Mouse (Mus musculus): ENCODE measurements around the gene Nme8. TPM values are rescaled to one million over a fixed set of nuclear protein-coding genes. Genes with fewer than 3 reads are reported as not detected.

Nme8 gene
- polyA plus RNA-seq, 1 experiment, result not detected

GRCm38 (mm10) chr13:19674601-19675000, 23.0 kb downstream of the Nme8 start:
- H3K27me3 ChIP-seq (ENCODE audit: control insufficient read depth, insufficient read depth, low read length), result no peaks in the 10 kb centered on the region
- no peak for TF ChIP-seq POLR2A (IDR thresholded peaks at IDR 0.05; ENCODE audit: borderline replicate concordance, insufficient read depth, low read length)
- no peak for TF ChIP-seq CTCF (IDR thresholded peaks at IDR 0.05; ENCODE audit: borderline replicate concordance, insufficient read depth, low read depth, low read length)
- no peaks in the 10 kb centered on the region for H3K4me1 ChIP-seq (ENCODE audit: control insufficient read depth, insufficient read depth, low read length)
- DNase-seq, result no peak
- no peak overlapping the region for H3K27ac ChIP-seq (ENCODE audit: insufficient read depth, low read length)
- no peak overlapping the region for H3K4me3 ChIP-seq (replicated peaks; ENCODE audit: insufficient read depth, low read depth, low read length)

GRCm38 (mm10) chr13:19674025-19674424, 23.6 kb downstream of the Nme8 start:
- no peak for DNase-seq
- no peak overlapping the region for H3K27ac ChIP-seq (ENCODE audit: insufficient read depth, low read length)
- no peaks in the 10 kb centered on the region for H3K4me1 ChIP-seq (ENCODE audit: control insufficient read depth, insufficient read depth, low read length)
- no peak overlapping the region for H3K4me3 ChIP-seq (replicated peaks; ENCODE audit: insufficient read depth, low read depth, low read length)
- TF ChIP-seq POLR2A (IDR thresholded peaks at IDR 0.05; ENCODE audit: borderline replicate concordance, insufficient read depth, low read length) (no peak), CTCF (IDR thresholded peaks at IDR 0.05; ENCODE audit: borderline replicate concordance, insufficient read depth, low read depth, low read length) (no peak)
- H3K27me3 ChIP-seq (ENCODE audit: control insufficient read depth, insufficient read depth, low read length), result no peaks in the 10 kb centered on the region
- WGBS, result 52% methylated on average over 3 of the region's 3 CpGs

DNA sequence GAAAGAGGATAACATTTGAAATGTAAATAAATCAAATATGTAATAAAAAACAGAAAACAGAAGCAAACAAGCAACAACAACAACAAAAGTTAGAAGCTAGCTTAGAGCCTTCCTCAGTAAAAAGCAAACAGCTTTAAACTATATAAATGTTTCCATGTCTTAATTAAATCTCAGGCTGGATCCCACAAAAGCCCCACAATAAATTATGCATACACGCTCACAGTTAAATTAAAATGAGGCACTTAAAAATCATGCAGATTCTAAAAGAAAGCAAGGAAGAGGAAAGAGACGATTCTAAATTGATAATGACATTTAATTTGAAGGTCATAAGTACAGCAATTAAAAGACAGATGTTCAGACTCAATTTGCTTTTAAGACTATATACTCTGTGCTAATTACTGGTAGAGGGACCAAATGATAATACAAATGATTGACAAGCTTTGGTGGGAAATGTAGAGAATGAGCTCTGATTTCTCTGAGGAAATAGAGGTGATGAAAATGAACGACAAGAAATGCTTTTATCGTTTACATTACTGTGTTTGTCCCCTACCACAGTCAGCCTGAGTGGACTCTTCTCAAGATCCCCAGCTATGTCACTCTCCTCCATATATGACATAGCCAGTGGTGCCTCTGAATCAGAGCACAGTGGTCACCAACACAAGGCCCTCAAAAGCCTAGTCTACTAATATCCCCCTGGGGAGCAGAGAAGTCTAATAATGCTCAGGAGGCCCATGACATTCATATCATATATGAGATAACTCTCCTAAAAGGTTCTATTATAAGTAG, 29.0 kb downstream of the Nme8 start:
- no peaks in the 10 kb centered on the region for H3K4me1 ChIP-seq (ENCODE audit: control insufficient read depth, insufficient read depth, low read length)
- WGBS, result 80% methylated on average over 4 of the region's 4 CpGs
- no peak for DNase-seq
- H3K4me3 ChIP-seq (replicated peaks; ENCODE audit: insufficient read depth, low read depth, low read length), result no peak overlapping the region
- no peaks in the 10 kb centered on the region for H3K27me3 ChIP-seq (ENCODE audit: control insufficient read depth, insufficient read depth, low read length)
- no peak for TF ChIP-seq POLR2A (IDR thresholded peaks at IDR 0.05; ENCODE audit: borderline replicate concordance, insufficient read depth, low read length)
- no peak for TF ChIP-seq CTCF (IDR thresholded peaks at IDR 0.05; ENCODE audit: borderline replicate concordance, insufficient read depth, low read depth, low read length)
- H3K27ac ChIP-seq (ENCODE audit: insufficient read depth, low read length), result no peak overlapping the region

DNA sequence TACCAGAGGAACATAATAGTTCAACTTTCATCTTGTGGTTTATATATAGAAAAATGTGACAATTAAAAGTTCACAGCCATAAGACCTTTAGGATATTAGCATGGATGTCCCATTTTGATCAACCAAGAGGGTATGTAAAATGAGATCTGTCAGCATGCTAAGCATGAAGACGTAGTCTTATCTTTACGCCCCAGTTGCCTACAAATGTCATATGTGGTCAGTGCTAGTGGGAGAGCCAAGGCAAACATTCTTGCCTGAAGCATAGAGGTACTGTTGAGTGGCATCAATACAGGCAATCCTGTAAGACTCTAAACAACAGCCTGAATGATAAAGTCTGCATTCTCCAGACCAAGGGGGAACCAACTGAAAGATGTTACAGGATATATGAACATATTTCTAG, 45.2 kb downstream of the Nme8 start:
- Histone ChIP-seq H3K4me1 (ENCODE audit: control insufficient read depth, insufficient read depth, low read length) (no peaks in the 10 kb centered on the region), H3K27ac (ENCODE audit: insufficient read depth, low read length) (no peak overlapping the region), H3K4me3 (replicated peaks; ENCODE audit: insufficient read depth, low read depth, low read length) (no peak overlapping the region), H3K27me3 (ENCODE audit: control insufficient read depth, insufficient read depth, low read length) (no peaks in the 10 kb centered on the region)
- no peak for DNase-seq
- WGBS, result 84% methylated on average over 2 of the region's 2 CpGs
- no peak for TF ChIP-seq CTCF (IDR thresholded peaks at IDR 0.05; ENCODE audit: borderline replicate concordance, insufficient read depth, low read depth, low read length)
- no peak for TF ChIP-seq POLR2A (IDR thresholded peaks at IDR 0.05; ENCODE audit: borderline replicate concordance, insufficient read depth, low read length)

DNA sequence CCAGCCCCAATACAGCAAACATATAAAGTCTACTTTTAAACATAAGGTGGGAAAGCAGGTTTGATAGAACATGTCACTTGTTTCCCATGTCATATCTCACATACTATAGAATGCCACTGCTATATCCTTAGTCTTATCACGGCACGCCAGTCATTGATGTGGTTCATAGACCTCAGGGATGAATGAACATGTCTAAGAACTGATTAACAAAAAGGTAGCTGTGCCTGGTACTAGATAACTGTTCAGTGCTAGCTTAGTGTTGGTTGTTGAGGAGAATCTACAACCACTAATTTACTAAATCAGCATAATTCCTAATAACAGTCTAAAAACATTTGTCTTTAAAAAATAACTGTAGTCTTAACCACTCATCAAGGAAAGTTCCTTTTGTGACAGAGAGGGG, 47.8 kb downstream of the Nme8 start:
- TF ChIP-seq CTCF (IDR thresholded peaks at IDR 0.05; ENCODE audit: borderline replicate concordance, insufficient read depth, low read depth, low read length), result no peak
- no peak for TF ChIP-seq POLR2A (IDR thresholded peaks at IDR 0.05; ENCODE audit: borderline replicate concordance, insufficient read depth, low read length)
- WGBS, result 95% methylated on average over 2 of the region's 2 CpGs
- no peak overlapping the region for H3K27ac ChIP-seq (ENCODE audit: insufficient read depth, low read length)

GRCm38 (mm10) chr13:19644225-19644624, 53.4 kb downstream of the Nme8 start:
- no peaks in the 10 kb centered on the region for H3K27me3 ChIP-seq (ENCODE audit: control insufficient read depth, insufficient read depth, low read length)
- no peaks in the 10 kb centered on the region for H3K4me1 ChIP-seq (ENCODE audit: control insufficient read depth, insufficient read depth, low read length)
- no peak overlapping the region for H3K4me3 ChIP-seq (replicated peaks; ENCODE audit: insufficient read depth, low read depth, low read length)
- no peak for TF ChIP-seq POLR2A (IDR thresholded peaks at IDR 0.05; ENCODE audit: borderline replicate concordance, insufficient read depth, low read length)
- no peak; the same call in 1 of the 2 replicates for TF ChIP-seq CTCF (IDR thresholded peaks at IDR 0.05; ENCODE audit: borderline replicate concordance, insufficient read depth, low read depth, low read length)
- WGBS, result 70% methylated on average over 2 of the region's 2 CpGs
- no peak overlapping the region for H3K27ac ChIP-seq (ENCODE audit: insufficient read depth, low read length)
- DNase-seq, result peak in 1 of 2 experiments; percentile 17

More for the DNA sequence above, 47.8 kb downstream of the Nme8 start:
- H3K4me1 ChIP-seq (ENCODE audit: control insufficient read depth, insufficient read depth, low read length), result no peaks in the 10 kb centered on the region
- no peak overlapping the region for H3K4me3 ChIP-seq (replicated peaks; ENCODE audit: insufficient read depth, low read depth, low read length)
- no peak for DNase-seq
- H3K27me3 ChIP-seq (ENCODE audit: control insufficient read depth, insufficient read depth, low read length), result no peaks in the 10 kb centered on the region

DNA sequence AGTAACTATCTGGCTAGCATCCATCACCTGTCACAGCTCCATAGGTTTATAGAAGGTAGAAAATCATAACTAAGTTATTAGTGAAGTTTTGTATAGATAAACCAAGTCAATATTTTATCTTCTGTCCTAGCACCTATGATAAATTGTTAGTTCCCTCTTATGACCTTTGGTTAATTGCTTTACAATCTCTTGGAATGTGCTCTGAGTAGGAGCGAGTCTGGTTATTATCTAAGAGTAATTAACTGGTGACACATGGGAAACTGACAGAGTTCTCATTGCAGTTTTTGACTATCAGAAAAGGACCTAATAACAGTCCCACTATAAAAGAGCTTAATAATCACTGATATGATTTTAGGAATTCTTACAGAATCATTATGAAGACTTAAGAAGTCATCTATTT, 54.1 kb downstream of the Nme8 start:
- 79% methylated on average over 1 of the region's 1 CpGs for WGBS
- no peak overlapping the region for H3K4me3 ChIP-seq (replicated peaks; ENCODE audit: insufficient read depth, low read depth, low read length)
- no peak for DNase-seq
- no peak overlapping the region for H3K27ac ChIP-seq (ENCODE audit: insufficient read depth, low read length)
- H3K4me1 ChIP-seq (ENCODE audit: control insufficient read depth, insufficient read depth, low read length), result no peaks in the 10 kb centered on the region
- H3K27me3 ChIP-seq (ENCODE audit: control insufficient read depth, insufficient read depth, low read length), result no peaks in the 10 kb centered on the region
- TF ChIP-seq POLR2A (IDR thresholded peaks at IDR 0.05; ENCODE audit: borderline replicate concordance, insufficient read depth, low read length) (no peak), CTCF (IDR thresholded peaks at IDR 0.05; ENCODE audit: borderline replicate concordance, insufficient read depth, low read depth, low read length) (no peak)

- no peak for DNase-seq
These were observed 57.3 kb downstream of the Nme8 start for GRCm38 (mm10) chr13:19640203-19640851.

More at GRCm38 (mm10) chr13:19640203-19640851, 57.3 kb downstream of the Nme8 start:
- 62% methylated on average over 2 of the region's 2 CpGs for WGBS
- no peak overlapping the region for H3K4me3 ChIP-seq (replicated peaks; ENCODE audit: insufficient read depth, low read depth, low read length)
- H3K27me3 ChIP-seq (ENCODE audit: control insufficient read depth, insufficient read depth, low read length), result no peaks in the 10 kb centered on the region
- H3K4me1 ChIP-seq (ENCODE audit: control insufficient read depth, insufficient read depth, low read length), result no peaks in the 10 kb centered on the region
- H3K27ac ChIP-seq (ENCODE audit: insufficient read depth, low read length), result no peak overlapping the region
- TF ChIP-seq CTCF (IDR thresholded peaks at IDR 0.05; ENCODE audit: borderline replicate concordance, insufficient read depth, low read depth, low read length), result no peak; the same call in 1 of the 2 replicates
- no peak for TF ChIP-seq POLR2A (IDR thresholded peaks at IDR 0.05; ENCODE audit: borderline replicate concordance, insufficient read depth, low read length)

Data from cerebellum, adult 2 months (tissue).